Mouse (Mus musculus) ovary, postnatal 10 days (tissue): ENCODE measurements around the gene Pde3b.
"Not testable (repeated sequence)": the region's sequence is repeated elsewhere in the genome, so short reads cannot be mapped to it uniquely, and the experiment has no call there.

Experiments
- DNase-seq: peaks from one replicate; pipeline ENCODE4 v3.0.0; 2022; ENCODE audit warnings: low spot score

The Pde3b gene

DNA sequence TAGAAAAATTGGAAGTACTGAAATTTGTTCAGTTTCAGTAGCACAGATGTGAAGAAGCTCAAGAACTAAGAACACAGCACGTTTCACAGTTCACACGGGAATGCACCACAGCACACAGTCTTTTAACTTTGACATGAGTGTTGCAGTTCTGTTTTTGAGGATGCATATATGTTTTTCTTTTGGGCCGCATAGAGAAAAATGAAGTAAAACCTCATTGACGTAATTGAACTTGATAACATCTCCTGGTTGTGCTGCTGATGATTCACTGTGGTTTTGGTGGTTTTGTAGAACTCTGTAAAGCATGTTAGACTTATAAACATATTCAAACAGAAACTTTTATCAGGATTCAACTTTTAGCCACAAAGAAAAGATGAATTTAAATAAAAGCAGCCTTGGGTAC, 64.7 kb downstream of the Pde3b start:
- no peak for DNase-seq

DNA sequence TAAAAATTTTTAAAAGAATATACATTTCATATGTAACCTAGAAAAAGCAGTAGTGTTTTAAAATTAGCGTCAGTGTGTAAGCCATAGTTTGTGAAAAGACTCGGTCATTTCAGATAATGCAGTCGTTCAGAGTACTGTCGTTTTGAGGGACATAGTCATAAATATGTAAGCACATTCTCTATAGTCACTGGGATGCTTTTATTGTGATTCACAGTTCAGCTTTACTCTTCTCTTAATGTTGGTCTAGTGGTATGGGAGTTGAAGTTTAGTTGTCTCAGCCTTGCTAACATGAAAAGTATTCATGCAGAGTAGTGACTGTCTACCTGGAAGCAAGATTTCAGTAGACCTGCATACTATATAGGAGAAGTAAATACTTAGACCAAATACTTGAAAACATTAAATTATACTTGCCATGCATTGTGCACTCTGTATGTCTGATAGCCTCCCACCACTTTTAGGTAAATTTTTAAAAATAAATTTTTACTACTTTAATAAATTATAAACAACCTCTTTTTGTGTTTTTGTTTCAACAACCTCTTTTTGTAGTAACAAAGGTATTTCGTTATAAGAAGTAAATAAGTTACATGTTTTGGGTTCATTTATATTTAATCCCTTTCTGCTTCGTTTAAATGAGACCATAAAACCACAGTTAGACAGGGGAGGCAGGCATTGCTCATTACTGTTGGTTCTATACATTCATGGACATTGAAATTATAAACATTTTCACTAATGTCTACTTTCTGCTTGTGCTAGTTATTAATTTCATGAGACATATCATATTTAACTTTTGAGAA, 65.3 kb downstream of the Pde3b start:
- DNase-seq = no peak

DNA sequence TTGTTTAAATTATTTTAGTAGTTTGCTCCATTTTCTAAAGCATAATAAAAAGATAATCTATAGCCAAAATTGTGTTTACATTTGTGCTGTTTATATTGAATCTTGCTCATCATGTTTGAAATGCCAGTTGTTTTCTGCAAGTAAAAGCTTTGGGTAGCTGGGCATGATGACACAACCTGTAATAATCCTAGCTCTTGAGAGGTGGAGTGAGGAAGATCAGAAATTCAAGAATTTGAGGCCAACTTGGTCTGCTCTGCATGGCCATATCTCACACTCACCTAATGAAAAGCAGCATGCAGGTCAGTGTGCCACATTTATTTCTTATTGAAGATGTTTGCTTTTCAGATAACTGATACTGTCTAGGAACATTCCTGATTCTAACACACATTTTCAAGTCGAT, 65.9 kb downstream of the Pde3b start:
- no peak for DNase-seq

DNA sequence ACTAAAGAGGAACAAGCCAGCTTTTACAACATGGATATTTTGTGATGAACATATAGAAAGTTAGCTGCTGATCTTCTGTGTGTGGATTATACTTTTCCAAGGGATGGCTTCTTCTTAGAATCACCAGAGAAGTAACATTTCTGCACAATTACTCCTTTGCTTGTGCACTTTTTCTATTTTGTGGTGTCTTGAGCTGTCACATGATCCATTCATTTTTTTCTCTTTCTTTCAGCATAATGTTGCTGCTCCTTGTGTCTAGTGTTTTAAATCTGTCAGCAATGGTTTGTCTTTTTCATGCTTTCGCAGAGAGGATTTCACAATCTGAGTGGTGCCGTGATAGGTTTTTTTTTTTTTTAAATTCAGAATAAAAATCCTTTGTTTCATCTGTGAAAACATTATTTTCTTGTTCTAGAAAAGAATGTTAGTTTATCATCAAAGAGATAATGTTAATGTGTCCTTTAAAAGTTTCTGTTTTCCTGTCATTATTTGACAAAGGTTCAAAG, 66.4 kb downstream of the Pde3b start:
- no peak for DNase-seq

DNA sequence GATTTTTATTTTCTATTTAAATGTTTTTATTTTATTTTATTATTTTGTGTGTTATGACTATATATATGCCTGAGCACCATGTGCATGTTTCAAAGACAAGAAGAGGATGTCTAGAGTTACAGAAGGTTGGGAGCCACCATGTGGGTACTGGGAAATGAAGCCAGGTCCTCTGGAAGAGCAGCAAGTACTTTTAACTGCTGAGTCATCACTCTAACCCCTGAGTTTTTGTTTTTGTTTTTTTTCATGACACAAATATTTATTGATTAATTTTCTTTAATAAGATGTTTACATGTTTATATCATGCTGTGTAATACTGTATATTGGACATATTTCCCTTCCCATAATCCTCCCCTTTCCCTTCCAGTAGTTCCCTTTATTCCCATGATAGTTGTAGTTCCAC, 77.5 kb downstream of the Pde3b start:
- DNase-seq = no peak

DNA sequence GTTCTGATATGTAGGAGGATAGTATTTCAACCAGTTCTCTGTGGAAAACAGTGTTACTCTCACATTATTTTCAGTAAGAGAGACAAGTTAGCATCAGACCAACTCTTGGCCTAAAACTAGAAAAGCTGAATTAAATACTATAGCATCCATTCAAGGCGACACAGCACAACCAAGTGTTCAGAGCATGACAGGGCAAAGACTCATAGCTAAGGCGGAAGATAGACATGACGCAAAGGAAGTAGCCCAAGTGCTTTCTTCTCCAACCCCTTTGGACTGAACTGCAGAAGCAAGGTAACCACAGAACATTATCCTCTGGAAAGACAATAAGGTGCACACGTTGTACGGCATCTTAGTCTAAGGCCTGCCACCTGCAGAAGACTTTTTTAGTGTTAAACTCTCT, 79.0 kb downstream of the Pde3b start:
- no peak for DNase-seq

DNA sequence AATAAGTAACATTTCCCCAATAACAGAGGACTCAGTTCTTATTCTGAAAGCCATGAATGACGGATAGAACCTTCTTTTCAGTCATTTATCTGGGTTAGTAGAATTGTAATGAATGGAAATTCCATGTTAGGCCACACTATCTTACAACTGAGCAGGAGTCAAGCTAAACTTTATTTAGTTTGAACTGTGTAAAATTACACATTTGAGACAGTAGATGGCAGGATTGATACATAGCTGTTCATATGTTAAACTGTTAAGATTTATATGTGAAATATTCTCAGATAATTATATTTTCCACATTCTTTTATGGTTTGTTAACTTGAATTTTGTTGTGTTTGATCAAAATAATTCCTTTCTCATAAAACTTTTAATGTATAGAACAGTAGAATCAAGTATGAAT, 84.2 kb downstream of the Pde3b start:
- no peak for DNase-seq

DNA sequence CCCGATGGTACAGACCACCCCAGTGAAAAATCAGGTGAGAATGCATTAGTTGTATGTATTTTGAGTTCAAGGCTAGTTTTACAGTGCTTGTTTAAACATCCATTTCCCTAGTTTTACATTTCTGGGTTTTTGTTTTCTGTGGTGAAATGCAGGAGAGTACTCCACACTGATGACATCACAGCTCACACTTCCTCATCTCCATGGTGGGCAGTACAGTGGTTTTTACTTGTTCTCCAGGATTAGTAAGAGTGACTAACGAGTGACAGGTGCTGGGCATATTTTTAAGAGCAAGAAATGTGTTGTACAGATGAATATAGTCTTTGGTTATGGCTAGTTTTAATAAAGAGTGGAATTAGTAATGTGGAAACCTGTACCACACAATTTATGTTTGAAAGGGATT, 93.8 kb downstream of the Pde3b start:
- no peak for DNase-seq

DNA sequence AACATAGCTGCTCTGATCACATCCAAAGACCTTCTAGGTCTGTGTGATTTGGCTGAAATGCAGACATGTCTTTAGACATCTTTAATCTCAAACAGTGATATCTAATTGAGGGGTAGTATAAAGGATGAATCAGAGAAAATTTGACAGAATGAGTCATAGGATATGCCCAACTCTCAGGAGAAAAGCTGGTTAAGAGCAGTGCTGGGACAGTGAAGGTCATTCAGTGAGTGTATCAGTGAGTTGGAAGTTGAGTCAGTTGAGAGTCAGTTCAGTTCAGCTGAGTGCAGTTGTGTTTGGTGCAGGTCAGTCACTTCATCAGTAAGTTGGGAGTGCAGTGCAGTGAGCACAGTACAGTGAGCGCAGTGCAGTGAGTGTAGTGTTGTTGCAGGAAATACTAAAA, 105.0 kb downstream of the Pde3b start:
- DNase-seq = no peak

DNA sequence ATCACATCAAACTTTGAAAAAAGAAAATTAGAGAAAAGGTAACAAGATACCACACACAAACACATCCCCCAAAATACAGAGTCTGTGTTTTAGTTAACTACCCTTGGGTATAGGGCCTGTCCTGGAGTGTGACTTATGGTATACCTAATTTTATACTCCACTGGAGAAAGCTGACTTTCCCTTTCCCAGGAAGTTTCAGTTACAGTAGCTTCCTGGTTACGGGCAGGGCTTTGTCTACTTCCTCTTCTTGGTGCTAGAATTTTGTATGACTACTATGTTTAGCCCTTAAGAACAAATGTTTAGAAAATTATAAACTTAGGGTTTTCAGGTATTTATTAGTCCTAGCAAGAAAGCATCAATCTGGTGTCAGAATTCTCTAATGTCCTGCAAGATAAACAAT, 111.2 kb downstream of the Pde3b start:
- no peak for DNase-seq

DNA sequence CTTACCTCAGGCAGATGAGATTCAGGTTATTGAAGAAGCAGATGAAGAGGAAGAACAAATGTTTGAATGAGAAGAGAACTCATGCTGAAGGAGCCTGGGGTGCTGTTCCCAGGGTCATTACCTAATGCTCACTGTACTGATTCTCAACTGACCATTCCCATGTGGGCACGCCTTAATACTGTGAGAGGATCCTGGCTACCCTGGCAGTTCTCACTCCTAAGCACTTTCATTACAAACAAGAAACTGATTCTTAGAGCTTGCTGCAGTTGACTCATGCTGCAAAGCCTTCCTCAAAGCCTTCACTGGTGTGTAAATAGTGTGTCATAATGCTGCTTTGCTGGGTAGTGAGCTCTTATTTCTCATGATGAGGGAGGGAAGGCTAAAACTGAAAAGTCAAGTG, 121.1 kb downstream of the Pde3b start:
- no peak for DNase-seq

DNA sequence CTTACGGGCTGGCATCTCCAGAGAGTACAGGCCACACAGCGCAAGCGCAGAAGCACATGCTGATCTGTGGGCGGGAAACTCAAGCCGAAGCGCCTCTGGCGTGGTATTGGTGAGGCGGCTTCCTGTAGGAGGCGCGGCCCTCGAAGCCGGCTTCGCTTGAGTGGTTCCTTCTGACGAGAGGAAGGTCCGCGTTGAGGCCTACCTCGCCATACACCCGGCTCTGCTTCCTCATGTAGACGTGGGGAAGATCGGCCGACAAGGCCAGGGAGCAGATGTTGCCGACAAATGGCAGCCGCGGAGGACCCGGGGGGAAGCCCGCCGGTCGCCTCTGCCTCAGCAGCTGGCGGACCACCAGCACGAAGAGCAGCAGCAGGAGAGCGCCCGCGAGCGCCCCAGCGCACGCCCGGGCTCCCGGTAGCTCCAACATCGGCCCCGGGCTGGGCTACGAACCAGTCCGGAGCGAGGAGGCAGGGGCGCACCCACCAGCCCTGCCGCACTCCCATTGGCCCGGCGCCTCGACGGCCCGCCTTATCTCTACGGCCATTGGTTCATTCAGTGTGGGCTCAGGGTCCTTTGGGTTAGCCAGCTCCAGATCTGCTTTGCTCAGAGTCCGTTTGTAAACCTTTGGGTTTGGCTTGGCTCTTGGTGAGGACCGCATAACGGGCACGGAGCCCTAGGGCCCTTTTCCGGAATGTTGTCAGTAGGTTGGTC, 147.6 kb downstream of the Pde3b start, which contains the start of gene Cyp2r1:
Gene Cyp2r1 (minus strand): TSS at position 442 of the 711 bp plus-strand sequence.
- DNase-seq = peak; percentile 69

DNA sequence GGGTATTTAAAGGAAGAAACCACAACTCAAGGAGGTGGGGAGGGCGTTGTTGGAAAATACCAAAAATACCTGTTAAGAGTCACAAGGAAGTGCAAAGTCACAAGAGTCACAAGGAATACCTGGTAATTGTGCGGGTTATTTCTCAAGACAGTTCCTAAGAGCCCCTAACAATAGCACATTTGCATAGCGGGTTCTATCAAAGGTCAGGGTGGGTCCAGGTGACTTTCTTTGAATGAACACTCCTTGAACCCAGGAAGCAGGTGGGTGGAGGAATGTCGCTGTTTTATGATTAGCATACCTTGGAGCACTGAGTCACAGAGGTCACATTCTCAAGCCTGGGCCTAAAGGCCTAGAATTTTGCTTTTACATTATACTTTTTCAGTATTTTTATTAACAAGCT, 158.8 kb downstream of the Pde3b start:
- DNase-seq = not testable (repeated sequence)

DNA sequence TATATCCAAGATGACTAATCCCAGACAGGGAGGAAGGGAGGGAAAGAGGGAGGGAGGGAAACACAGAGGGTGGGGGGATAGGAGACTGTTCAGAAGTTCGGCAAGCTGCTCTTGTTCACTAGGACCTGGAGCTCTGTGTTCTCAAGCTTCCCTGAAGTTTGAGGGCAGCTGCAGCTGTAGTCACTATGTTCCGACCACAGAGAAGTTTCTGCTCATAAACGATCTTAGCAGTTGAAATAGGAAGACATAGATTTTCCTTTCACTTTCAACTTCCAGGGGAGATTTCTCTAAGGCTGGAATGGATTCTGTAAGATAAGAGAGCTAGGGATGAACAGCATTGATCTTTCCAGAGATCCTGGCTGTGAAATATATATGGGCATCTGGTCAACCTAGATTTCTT, 161.8 kb downstream of the Pde3b start:
- DNase-seq = no peak

DNA sequence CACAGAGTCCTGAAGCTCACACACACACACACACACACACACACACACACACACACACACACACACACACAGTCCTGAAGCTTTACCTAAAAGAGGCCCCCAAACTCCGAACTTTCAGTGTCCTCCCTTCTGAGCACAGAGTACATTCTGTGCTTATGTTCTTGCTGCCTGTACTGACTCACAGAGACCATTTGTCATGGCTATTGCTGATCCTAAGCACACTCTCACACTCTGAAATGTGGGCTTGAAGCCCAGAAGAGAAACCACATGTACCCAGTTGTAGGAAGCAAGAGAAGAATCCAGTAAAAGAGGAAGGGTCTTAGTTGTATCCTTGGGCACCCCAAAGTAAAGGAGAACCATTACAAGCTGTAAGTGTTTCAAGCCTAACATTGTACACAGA, 162.6 kb downstream of the Pde3b start:
- DNase-seq = no peak

DNA sequence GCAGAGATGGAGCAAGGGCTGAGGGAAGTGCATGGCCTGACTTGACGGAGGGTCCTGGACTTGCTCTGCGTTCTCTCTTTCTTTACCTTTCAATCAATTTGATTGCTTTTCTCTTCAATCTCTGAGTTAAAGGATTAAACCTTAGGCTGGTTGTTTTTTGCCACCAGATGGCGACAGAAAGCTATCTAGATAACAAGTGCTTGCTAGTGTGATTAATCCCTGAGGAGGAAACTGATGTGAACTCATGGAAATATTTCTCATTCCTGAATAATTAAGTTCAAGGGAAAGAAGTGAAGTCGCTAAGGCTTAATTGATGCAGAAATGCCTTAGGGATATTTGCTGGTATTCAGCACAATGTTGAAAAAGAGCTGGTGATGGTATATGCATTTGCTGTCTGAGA, 165.3 kb downstream of the Pde3b start:
- no peak for DNase-seq

DNA sequence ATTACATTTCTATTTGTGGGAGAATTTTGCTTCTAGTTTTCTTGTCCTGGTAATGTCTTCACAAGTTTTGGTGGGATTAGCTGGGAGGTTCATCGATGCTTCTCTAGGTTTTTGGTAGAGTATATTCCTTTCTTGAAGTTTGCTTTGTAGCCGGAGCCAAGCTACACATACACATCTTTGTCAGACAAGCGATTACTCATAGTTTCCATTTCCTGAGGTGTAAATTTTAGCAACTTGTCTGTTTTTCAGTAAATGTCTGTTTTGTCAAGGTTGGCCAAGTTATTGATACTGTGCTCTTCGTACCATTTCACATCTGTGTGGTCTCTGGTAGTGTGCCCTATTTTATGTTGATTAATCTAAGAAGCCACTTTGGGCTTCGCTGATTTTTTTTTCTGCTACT, 166.1 kb downstream of the Pde3b start:
- DNase-seq = no peak

DNA sequence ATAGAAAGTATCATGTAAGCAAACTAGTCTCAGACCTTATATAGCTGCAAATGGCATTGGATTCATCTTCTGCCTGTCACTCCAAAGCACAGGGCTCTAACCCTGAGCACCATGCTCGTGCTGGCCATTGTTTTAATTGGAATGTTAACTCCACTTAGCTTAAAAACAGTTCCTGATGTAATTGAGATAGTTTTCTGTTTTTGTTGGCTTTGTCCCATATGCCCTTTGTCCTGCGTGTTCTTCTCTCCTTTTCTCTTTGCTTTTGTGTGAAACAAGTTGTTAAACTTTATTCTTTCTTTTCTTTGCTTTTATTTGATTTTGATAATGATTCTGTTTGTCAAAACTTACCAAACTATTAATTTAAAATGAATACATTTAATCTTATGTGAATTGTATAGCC, 167.4 kb downstream of the Pde3b start:
- no peak for DNase-seq
